Mouse (Mus musculus) CD8-positive naive resting alpha-beta T cell, adult 2 months (primary cell): ENCODE measurements around the gene Prrt2.
A peak's percentile ranks its signal among the peaks of the same experiment; 100 is the strongest.

Experiments
- DNase-seq, 2 experiments: peaks; one replicate each; pipeline ENCODE4 v3.0.0; 2022; ENCODE audit warnings: low read depth in 2 of 2, low spot score in 2 of 2

The Prrt2 gene

DNA sequence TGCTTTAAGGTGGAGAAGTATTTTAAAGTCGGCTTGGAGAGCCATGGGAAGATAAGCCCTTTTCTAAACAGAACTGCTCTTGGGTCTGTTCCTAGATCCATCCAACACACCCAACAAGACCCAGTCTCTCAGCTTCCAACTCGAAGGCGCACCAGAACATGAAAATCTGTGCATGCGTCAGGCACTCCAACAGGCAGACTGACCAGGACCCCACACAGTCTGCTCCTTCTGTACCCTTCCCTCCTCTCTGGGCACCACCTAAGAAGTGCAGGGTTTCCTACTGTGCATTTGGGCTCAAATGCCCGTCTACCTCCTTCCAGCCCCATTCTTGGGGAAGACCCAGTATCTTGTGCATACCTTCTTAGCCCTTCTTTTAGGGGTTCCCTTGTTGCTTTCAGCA, 520 bp downstream of the Prrt2 start:
- DNase-seq = no peak

DNA sequence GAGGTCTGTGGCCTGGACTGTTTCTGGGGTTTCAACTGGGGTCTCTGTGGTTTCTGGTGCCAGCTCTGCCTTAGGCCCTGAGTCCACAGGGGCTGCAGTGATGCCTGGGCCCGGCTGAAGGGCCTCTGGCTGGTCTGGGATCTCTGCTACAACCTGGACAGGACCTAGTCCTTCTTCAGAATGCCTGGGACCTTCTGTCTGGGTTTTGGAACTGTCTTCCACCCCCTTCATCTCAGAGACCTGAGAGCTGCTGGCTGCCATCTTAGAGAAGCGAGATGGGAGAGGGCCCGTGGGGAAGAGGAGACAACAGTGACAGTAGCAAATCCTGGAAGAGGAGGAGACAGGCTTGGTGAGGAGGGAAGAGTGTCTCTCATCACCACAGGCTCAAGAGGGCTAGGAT, 980 bp downstream of the Prrt2 start:
- DNase-seq = no peak

DNA sequence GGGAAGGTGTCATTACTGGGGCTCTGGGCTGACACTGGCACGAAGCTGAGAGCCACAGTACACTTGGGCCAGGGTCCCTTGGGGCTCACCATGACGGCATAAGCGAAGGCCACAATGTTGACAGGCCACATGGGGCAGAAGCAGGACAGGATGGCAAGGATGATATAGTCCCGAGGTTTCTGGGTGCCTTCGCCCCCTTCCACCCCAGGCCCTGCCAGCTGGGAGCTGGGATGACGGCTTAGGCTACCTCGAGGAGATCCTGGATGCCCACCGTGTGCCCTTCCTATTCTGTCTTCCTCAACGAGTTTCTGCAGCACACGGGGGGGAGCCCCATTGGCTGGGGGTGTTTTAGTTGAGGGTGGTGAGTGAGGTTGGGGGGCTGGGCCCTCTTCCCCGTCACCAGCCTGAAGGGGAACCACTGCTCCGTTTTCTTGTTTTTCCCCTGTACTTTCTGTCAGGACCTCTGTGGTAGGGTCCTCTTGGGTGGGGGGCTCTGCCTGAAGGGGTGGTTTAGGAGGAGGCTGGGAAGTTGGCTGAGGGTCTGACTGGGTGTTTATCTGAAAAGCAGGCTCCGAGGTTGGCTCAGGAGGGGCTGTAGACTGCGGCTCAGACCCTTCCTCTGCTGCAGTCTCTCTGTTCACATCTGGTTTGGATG, 1.6 kb downstream of the Prrt2 start:
- DNase-seq = no peak

DNA sequence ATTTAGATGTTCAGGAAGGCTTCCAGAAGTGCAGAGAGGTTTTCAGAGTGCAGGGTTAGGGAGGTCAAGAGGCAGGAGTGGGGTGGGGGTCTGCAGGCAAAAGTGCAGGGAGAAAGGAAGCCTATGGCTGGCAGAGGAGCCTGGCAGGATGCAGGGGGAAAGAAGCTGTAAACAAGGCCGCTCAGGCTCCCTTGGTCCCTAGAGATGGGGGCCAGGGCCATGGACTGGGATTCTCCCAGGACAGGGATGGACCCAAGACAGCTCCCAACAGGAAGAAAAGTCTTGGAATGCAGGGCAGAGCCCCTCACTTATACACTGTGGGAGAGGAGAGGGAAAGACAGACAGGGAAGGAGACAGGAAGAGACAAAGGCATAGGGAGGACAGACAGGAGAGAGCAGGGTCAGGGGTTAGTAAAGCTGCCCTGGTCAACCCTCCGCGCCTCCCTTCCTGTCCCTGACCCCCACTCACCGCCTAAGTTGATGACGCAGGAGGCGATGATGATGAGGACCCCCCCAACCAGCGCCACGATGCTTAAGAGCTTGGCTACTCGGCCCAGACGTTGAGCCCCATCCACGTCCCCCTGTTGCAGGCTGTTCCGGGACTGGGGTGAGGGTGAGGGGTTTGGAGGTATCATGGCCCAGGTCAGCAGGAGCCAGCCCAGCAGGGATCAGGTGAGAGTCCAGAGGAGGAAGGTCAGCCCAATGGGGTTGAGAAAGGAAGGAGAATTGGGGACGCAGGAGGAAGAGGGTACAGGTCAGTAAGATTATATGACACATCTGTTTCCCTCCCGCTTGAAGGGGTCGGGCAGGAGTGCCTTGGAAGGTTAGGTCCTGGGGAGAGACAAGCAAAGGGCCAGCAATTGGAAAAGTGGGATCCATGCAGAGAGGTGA, 2.4 kb downstream of the Prrt2 start:
- DNase-seq = no peak

DNA sequence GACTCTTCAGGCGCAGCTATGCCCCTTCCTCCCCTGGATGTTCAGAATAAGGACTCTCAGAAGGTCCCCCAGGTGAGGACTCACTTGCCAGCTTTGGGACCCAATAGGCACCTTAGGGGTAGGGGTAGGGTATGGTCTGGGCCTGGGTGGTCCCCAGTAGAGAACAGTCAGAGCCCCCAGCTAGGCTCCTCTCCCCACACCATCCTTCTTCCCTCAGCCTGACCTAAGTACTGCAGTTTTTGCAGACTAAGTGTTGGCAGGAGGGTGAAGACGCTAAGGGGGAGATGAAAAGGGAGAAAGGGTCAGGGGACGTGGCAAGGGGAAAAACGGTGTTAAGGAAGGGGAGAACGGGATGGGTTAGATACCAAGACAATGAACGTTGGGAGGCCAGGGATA, 3.1 kb downstream of the Prrt2 start:
- no peak for DNase-seq

DNA sequence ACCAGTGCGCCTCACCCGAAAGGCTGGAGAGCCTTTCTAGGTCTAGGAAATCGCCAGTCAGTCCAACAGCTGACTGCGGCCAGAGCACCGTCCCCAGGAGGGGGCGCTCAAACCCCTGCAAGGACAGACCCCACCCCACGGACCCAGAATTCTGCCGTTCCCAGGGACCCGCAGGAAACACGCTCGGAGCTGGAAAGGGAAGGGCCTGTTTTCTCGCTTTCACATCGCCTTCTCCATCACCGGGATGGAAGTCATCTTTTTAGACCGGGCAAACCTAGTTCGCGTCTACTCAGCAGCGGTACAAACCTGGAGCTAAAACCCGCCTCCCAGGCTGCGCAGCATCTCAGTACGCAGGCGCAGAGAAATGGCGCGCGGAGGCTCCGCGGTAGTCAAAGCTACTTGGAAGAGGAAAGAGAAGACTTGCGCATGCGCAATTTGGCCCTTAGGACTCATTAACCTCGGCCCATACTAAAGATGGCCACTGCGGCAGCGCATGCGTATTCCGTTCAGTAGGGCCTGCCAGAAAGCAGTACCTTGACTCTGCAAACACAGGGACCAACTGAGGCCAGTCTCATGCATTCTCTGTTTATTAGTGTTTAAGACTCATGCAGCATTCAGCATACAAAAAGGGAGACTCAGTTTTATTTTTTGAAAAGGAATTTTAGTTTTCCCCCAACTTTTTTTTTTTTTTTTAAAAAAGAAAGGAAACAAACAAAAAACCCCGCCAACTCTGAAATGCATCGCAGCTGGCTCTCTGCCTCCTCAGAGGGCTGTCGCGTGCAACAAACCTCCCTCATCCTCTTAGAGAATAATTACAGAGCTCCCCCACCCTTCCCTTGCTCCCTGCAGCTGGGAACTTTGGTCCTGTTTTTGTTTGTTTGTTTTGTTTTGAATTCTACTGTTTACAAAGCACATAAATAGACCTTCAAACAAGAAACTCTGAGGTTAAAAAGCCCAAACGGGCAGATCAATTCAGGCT, 3.8 kb downstream of the Prrt2 start, which contains the start of gene Pagr1a:
Gene Pagr1a (minus strand): TSS at position 382 of the 979 bp plus-strand sequence.
- peak; percentile 92 for DNase-seq

DNA sequence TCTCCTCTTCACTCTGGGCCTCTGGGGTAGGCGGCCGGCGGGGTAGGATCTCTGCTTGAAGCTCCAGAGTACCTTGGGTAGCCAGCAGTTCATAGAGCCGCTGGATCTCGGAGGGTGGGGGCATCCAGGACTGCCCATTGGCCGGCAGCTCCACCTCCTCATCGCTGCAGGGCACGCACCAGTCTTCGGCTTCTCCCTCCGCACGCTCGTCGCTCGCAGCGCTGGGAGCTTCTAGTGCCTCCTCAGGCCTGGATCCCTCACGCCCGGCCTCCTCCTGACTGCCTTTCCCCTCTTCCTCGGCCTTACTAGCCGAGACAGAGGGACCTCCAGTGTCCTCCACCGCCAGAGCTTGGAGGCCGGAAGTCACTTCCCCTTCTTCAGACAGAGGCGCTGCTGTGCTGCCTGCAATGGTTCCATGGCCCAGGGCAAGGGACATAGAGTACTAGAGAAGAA, 4.5 kb downstream of the Prrt2 start:
- DNase-seq = no peak

DNA sequence TGATC, 4.7 kb downstream of the Prrt2 start, which contains the start of gene Pagr1b:
Gene Pagr1b (minus strand): TSS at position 4 of the 5 bp plus-strand sequence.
- DNase-seq = no peak

DNA sequence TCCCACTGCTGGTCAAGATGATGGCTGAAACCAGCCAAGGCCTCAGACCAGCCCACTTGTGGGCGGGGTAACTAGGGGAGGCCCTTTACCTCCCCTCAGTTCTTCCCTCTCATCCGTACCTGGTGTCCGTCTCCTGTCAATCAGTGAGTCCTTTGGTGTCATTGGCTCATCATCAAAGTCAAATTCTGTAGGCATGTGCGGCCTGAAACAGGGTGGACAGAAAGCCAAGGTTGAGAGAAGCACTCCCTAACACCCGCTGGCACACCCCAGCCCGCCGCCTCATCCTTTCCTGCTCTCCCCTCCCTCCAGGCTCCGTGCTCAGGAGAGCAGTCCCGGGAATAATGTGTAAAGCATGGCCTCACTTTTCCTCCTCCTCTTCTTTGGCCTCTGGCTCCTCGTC, 4.9 kb downstream of the Prrt2 start:
- DNase-seq = no peak

DNA sequence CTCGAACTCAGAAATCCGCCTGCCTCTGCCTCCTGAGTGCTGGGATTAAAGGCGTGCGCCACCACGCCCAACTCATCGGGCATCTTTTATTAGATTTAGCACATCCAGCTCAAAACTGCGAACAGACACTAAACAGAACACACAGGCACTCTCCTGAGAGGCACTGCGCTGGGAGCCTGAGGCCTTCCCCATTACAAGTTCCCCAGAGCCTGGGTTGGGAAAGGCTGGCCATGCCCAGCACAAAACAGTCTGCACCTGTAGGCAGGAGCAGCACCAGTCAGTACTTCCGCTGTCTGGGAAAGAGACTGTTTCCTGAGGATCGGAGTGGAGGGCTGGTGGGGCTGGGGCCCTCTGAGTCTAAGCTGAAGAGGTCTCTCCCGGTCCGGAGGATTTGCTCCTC, 6.0 kb downstream of the Prrt2 start:
- DNase-seq = no peak

DNA sequence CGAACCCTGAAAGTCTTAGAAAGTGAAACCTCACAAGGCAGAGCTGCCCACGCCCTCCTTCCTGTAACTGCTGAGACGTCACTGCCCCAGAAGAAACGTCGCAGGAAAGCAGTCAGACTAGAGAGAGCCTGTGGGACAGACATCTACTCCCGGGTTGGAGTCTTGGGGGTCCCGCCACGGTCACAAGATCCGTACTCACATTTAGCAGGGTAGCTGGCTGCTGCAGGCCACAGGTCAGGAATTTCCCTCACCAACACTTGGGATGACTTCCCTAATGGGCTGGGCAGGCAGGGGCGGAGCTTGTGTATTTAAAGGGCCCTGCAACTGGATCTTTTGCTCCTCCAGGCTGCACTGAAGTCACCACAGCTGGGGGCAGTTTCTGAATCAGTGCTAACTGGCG, 6.7 kb downstream of the Prrt2 start, which contains the start of gene Mvp:
Gene Mvp (minus strand): TSS at position 302 of the 400 bp plus-strand sequence.
- peak; percentile 41 to 64 for DNase-seq

DNA sequence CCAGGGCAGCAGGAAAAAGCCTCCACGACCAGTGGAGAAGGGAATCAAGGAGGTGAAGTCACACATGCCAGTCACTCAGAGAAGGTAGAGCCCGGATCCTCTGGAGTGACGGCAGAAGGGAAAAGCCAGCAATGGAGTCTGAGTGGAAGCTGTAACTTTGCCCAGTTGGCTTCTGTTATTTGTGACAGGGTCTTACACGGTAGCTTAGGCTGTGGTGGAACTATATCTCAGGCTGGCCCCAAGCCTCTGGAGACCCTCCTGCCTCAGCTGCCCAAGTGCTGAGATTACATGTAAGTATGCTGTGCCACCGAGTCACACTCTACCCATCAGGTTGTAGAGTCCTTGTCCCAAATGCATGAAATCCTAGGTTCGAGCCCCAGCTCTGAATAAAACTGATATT, 7.6 kb downstream of the Prrt2 start:
- no peak for DNase-seq

DNA sequence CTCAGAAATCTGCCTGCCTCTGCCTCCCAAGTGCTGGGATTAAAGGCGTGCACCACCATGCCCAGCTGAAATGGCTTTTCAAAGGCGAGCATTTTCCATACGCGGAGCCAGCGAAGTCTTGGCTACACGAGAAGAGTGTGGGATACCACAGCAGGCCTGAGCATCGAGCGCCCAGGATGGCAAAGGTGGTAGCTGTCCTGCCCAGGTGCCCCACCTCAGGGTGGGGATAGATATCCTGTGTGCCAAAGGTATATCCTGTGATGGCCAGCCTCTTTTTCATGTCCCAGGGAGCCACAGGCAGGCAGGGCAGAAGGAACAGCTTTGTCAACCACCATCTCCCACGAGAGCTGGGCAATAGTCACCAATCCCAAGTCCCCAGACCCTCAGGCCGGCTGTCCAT, 8.2 kb downstream of the Prrt2 start:
- no peak for DNase-seq

DNA sequence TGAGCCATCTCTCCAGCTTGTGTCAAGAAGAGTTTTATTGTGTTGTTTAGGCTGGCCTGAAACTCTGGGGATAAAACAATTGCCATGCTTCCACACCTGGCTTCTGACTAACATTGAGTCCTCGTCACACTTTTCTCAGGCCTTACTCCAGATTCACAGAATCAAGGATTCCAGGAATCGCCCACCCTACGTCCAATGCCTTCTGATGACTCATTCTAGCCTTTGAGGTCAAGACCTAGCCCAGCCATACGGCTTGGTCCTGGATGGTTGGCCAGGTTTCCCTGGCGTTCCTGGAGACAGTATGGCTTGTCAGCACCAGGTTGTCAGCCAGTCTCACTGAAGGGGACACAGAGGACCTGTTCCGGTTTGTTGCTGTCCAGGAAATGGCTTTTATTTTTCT, 8.6 kb downstream of the Prrt2 start:
- no peak for DNase-seq

DNA sequence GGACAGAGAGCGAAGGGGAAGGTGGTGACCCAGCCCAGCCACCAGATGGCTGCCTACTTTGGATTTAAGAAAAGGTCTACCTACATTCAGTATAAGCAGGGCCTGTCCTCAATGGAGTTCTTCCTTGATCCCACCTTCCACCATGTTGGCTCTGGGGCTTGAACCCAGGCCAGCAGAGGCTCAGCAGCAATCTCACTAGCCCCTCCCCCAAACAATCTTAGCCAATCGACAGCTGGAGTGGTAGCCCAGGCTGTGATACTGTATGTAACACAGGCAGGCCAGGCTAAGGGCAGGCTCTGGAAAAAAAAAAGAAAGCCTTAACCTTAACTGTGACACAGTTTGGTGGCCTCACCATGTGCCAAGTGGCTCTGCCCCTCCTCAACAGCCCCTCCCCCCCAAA, 9.3 kb downstream of the Prrt2 start:
- no peak for DNase-seq

DNA sequence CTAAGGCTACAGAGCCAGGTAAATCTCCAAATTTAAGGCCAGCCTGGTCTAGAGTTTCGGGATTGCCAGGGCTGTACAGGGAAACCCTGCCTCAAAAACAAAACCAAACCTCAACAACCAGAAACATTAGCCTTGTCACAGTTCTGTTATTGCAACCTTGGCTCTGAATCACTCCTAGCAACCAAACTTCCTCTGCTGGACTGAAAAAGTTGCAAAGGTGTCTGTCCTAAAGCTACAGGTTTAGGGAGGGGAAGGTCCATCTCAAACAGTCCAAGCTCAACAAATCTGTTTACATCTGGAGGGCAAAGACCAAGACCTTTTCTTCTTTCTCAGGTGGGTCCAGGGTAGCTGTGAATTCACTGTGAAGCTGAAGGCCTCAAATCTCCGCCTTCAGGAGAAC, 10.0 kb downstream of the Prrt2 start:
- no peak for DNase-seq

DNA sequence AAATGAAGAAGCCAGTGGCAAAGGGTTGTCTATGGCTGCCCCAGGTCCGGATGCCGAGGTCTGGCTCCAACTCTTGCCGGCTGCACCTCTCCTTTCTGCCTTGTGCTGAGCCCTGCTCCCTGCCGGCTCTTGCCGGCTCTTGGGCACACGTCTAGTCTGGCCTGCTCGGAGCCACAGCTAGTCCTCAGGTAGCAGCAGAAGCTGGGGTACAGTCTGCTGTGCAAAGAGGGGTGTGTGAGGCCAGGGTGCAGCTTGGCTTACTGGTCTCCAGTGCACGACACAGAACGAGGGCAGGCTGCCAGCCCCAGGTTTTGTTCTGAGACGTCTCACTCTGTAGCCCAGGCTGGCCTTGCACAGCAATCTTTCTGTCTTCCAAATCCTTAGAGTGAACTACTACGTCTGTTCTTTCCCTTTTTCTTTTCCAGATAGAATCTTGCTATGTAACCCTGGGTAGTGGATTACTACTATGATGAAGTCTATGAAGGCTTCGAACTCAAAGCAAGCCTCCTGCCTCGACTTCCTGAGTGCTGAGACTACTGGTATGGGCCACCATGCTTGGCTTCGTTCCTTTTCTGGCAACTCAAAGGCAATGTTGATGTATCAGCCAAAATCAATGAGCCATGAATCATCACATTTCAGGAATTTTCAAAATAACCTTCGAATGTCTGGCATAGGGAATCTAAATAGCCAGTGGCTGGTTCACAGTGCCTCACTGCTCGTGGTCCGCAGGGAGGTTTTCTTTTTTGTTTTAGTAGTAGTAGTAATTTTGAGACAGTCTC, 11.5 kb downstream of the Prrt2 start:
- DNase-seq = no peak

DNA sequence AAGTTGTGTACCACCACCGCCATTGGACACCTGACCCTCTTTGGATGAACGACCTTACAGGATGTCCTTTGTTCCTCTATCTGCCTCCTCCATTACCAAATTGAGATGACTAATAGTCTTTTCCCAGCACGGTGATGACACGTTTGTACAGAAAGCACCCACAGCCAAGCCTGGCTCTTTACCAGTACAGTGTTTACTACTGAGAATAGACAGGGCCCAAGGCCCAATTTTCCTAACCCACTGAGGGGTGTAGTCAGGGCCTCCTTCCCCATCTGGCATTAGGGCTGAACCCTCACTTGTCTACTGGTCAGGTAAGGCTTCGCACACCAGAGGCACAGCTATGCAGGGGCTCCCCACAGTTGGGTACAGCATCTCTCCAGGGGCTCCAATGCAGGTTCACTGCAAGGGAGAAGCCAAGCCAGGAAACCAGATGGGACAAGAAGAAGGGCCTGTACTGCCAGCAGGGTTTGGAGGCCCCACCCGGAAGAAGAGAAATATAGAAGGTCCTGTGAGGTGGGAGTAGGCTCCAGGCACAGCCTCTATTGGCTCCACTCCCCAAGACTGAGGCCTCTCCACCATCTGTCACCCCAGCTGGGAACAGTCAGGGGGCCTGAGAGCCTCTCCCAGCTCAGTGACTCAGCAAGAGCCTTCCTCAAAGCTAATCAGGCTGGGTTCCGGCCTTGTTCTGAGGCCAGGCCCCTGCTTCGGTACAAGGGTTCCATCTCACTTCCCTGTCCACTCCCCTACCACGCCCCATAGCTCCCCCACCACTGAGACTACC, 12.6 kb downstream of the Prrt2 start:
- DNase-seq = no peak

DNA sequence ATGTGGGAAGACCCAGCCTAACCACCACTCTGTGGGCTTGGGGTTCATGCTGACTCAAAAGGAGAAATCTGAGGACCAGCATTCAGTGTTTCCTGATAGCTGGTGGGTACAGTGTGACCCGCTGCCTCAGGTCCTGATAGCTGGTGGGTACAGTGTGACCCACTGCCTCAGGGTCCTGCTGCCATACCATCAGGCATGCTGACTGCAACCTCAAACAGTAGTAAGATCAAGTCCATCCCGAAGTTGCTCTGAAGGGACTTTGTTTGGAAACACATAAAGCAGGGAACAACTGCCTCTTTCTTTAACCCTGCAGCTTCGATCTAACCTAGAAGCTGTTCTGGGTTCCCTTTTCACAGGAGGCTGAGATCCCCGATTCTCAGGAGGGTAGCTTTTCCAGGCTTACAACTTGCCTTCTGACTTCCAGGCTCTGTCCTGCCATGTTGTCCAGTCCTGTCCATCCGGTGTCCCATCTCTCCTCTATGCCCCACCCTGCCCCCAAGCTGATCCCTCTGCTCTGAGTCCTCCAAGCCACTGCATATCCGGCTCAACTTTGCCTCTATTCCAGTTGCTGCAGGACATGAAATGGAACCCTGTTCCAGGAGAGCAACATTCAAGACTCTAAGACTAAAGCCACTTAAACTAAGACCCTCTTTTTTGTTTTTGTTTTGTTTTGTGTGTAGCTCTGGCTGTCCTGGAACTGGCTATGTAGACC, 13.5 kb downstream of the Prrt2 start:
- DNase-seq = no peak
